Mouse (Mus musculus): ENCODE measurements around the gene Ctsh.
A peak's percentile ranks its signal among the peaks of the same experiment; 100 is the strongest.
"Not testable (repeated sequence)": the region's sequence is repeated elsewhere in the genome, so short reads cannot be mapped to it uniquely, and the experiment has no call there.

Gene Ctsh

DNA sequence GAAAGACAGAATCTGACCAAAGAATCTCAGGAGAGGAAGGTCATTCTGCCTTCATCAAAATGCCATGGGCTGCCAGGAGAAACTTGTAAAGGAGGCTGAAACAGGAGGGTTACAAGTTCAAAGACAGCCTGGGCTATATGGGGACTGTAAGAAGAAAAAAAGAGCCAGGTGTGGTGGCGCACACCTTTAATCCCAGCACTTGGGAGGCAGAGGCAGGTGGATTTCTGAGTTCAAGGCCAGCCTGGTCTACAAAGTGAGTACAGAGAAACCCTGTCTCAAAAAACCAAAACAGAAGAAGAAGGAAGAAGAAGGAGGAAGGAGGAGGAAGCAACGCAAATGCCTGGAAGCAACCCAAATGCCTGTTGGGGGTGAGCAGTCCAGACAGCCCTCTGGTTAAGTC, at the start of gene Ctsh:
Gene Ctsh, plus strand, starts transcription at position 301 of the 400 bp plus-strand sequence.
- DNase-seq (ENCODE audit: low spot score in 2 of 2) = no peak

DNA sequence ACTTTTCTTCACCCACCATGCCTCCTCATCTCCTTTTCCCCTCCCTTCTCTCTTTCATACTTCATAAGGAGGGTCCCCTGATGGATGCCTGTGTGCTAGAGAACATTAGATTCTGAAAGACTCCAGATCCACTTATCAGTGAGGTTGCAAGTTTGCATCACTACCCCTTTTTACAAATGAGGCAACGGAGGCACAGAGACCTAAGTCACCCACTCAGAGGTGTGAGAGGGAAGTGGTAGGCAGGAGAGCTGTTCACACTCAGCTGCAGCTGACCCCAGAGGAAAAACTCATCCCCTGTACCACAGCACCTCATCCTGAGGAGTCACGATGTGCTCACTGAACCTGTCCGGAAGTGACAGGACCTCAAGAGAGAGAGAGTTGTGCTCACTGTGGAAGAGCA, 47.5 kb upstream of the Ctsh start:
- no peak for DNase-seq (ENCODE audit: low spot score in 2 of 2)

DNA sequence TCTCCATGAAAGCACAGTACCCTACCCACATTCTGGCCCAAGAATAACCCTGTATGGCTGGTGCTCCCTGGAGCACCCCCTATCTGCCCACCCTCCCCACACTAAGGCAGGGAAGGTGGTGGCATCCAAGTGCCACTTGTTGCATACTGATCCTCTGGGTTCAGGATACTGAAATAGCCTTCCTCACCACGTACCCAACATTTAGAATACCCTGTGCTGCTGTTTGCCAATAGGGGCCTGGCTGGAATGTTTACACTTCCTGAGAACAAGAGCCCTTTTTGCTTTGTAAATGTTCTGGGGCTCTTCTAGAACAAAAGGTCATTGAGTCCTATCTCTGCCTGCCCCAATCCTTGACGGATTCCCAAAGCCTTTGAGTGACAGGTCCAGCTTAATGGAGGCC, 46.9 kb upstream of the Ctsh start:
- DNase-seq (ENCODE audit: low spot score in 2 of 2) = no peak

DNA sequence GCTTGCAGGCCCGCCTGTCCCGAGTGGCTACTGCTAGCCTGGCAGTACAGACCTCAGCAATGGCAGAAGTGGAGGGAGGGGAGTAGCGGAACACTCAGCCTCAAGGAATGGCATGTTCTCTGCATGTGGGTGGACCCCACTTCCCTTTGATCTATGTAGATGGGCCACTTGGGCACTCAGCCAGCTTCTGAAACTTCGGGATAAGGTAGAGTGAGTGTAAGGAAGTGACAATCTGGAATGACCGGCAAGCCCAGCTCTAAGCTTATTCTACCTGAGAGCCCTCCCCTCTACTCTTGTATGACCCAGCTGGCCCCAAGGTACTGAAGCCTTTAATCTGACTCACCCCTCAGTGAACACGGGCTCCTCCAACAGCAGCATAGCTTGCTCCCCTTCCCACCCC, 45.8 kb upstream of the Ctsh start:
- no peak for DNase-seq (ENCODE audit: low spot score in 2 of 2)

DNA sequence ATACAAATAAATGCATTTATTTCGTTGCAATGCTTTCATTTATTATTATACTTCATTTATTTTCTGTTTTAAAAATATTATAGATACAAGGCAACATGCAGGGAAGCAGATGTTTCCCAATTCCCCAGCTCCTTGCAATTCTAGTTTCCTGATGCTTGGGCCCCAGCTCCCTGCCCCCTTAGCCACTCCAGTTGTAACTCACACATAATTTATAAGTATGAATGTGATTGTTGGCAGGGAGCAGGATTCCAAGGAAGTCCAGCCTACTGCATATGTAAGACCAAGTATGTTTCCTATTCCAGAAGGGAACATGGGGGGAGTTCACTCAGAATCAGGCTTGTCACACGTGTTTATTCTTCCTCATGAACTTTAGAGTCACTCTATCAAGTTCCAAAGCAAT, 42.1 kb upstream of the Ctsh start:
- DNase-seq (ENCODE audit: low spot score in 2 of 2) = no peak

DNA sequence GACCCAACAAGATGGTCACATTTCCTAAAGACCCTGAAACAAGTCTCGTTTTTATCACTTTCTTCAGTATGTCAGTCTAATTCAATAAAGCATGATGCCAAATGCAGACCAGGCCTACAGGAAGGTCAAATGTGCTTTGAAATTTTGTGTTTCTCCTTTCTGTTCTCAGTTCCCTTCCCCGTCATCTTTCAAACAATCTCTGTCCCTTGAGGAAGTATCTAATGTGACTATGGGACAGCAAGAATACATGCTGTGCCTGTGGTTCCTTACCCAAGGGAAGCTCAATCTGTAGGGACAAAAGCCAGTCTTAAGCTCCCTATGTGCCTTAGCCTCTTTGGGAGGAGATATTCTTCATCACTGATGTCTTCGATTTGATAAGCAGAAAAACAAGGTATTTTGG, 39.3 kb upstream of the Ctsh start:
- no peak for DNase-seq (ENCODE audit: low spot score in 2 of 2)

DNA sequence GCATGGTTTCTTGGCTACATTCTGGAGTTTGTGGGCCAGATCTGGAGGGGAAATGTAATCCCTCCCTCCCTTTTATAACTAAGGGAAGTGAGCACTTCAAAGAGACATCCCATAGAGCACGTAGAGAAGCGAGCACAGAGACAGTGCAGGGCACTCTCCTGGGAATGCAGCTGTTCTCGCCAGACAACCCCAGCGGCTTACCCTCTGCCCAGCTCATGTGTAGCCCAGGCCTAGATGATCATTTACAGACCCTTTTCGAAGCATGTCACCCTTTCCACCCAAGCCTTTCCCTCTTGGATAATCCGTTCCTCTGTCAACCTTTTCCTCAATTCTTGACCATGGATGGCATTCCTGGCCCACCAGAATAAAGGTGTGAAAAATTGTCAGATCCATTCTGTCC, 37.7 kb upstream of the Ctsh start:
- DNase-seq (ENCODE audit: low spot score in 2 of 2) = no peak

DNA sequence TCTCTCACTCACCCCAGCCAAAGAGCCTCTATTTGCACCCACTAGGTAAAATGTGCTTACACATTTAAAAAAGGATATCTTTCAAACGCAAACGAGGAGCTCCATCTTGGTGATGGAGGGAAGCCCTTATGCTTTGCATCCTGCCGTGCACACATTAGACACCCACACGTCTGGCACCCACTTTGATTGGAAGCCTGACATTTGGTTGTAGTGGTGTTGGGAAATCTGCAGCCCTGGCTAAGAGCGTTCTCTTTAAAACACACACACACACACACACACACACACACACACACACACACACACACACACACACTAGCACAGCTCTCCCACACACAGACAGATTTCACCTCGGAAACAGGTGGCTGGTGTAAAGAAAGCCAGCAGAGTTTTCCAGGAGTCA, 33.1 kb upstream of the Ctsh start:
- no peak for DNase-seq (ENCODE audit: low spot score in 2 of 2)

DNA sequence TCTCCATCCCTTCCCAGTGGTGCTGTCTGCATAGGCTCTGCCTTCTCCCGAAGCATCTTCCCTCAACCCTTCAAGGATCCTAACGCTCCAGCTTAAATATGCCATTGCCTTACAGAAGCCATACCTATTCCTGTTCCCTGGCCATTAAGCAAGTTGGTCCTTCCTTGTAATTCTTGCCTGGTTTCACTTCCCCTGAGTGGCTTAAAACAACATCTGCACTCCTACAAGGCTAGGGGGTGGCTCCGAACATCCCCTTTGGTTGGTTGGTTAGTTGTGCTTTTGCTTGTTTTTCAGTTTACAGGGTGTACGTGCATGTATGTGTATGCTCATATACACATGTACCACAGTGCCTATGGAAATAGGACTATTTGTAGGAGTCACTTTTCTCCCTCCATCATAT, 32.5 kb upstream of the Ctsh start:
- DNase-seq (ENCODE audit: low spot score in 2 of 2) = no peak

DNA sequence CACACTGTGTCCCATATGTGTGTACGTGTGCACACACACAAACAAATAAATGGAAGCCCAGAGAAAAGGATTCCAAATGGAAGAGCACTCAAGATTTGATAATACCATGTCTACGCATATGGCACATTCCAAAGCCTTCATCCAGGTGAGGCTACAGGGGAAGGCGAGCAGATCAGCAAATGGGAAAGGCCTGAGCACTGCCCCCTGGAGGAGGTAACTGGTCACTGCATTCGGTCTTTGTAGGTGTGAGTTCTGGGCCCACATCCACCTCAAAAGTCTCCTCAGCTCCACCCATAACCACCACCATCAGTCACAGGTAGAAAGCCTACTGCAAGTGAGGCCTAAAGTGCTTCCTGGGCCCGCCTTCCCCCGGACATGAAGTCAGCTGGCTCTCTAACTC, 26.2 kb upstream of the Ctsh start:
- no peak for DNase-seq (ENCODE audit: low spot score in 2 of 2)

DNA sequence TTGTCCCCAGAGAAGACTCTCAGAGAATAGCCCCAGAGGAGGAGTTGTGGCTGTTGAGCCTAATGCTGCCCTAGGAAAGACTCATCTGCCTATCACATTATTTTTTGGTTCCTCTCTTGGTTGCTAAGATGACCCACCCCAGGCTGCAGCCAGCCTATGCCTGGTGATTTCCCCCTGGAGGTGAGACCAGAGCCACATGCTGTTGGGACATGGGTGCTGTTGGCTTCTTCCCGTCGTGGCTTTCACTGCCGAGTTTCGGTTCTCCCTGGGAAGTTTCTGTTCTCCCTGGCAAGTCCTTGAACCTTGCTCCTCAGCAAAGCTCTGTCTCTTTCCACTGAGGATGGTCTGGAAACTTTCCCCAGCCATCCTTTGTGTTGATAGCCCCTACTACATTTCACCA, 20.0 kb upstream of the Ctsh start:
- DNase-seq (ENCODE audit: low spot score in 2 of 2) = no peak

DNA sequence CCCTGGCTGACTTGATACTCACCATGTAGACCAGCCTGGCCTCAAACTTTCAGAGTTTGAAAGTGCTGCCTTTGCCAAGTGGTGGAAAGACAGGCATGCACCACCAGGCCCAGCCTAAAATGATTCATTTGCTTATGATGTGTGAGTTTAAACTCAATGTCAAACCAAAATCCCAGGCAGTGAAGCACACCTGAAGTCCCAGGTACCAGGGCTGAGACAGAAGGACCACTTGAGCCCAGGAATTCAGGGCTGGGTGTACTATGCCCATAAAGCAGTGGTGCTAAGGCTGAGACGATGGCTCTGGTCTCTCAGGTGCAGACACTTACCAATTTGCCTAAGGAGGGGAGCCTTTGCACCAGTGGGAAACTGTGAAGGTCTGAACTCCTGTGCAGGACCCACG, 18.8 kb upstream of the Ctsh start:
- DNase-seq (ENCODE audit: low spot score in 2 of 2) = no peak

DNA sequence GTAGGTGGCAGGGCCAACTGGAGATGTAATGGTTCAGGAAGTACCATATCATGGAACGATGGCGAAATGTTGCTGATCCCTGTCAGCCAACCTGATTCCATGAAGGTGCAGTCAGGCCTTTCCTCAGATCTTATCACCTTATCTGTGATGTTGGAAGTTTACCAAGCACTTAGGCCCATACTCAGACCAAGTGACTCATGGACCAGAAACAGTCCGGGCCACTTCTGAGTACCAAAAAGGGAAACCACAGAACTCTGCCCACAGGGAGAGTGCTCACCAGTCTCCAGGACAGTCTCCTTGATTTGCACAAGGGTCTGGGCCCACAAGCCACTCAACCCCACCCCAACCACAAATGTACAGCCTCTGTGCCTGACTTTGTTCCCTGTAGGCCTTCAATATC, 18.2 kb upstream of the Ctsh start:
- DNase-seq (ENCODE audit: low spot score in 2 of 2) = no peak

DNA sequence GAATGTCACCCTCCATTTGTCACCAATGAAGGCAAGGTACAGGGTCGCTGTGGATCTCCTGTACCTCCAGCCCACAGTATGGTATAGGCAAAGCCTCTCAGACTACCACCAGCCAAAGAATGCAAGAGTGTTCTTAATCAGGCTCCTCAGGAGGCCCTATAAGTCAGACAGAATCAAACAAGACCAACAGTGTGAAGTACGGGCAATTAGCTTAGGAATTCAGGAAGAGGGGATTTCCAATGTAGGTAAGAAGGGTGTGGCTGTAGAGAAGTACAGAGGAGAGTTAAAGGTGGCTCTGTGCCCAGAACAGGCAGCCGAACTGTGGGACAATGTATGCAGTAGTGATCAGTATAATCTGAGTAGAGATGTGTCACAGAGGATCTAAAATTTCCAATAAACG, 17.6 kb upstream of the Ctsh start:
- no peak for DNase-seq (ENCODE audit: low spot score in 2 of 2)

DNA sequence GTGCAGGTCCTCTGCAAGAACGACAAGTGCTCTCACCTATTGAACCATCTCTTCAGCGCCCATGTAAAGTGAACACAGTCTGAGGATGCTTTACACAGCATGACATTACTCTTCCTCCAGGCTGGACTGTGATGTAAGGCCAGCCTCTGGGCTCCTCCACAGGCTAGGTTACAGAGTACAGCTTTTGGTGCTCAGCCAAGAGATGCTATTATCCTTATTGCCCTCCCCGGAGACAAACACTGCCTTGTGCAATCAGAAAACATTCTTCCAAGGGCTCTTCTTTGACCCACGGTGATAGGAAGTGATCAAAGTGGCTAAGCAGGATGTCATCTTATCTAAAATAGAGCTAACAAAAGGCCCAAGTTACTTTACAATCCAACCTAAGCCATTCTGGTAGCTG, 15.4 kb upstream of the Ctsh start:
- no peak for DNase-seq (ENCODE audit: low spot score in 2 of 2)

DNA sequence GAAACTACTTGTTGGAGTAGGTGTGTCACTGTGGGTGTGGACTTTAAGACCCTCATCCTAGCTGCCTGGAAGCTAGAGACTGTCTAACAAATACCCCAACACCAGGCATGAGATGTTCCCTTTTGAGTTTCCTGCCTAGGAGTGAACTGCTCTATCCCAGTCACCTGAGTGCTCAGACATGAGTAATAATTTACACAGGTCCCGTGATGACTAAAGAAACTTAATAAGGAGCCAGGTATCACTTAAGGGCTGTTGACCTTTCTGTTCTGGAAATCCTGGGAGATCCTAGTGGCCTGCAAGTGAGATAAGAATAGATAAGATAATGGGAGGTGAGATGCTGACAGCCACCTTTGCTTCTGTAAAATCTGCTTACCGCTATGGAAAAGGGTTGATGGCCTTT, 13.0 kb upstream of the Ctsh start:
- no peak for DNase-seq (ENCODE audit: low spot score in 2 of 2)

DNA sequence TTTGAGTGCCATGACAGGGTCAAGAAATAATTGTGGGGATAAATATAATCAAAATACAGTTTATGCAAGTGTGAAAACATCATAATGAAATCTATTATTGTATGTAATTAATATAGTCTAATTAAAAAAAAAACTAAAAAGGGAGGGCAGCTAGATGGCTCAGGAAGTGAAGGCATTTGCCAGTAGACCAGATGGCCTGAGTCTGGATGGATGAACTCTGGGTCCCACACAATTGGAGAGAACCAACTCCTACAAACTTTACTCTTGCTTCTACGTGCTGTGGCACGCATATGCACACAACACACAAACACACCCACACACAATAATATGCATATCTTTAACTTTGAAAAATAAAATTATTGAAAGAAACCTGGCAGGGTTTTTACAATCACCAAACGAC, 12.4 kb upstream of the Ctsh start:
- DNase-seq (ENCODE audit: low spot score in 2 of 2) = no peak

DNA sequence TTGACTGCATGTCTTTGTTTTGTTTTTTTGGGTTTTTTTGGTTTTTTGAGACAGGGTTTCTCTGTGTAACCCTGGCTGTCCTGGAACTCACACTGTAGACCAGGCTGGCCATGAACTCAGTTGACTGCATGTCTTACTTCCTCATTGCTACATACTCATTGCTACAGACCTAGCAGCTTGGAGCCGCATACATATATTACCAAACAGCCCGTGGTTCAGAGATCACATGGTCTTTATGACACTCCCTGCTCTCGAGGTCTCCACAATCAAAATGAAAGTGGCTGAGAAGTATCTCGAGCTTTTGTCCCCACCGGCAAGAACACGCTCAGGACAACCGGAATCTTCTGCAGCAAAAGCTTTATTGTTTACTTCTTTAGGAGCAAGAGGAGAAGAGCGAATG, 11.0 kb upstream of the Ctsh start:
- not testable (repeated sequence) for DNase-seq (ENCODE audit: low spot score in 2 of 2)

DNA sequence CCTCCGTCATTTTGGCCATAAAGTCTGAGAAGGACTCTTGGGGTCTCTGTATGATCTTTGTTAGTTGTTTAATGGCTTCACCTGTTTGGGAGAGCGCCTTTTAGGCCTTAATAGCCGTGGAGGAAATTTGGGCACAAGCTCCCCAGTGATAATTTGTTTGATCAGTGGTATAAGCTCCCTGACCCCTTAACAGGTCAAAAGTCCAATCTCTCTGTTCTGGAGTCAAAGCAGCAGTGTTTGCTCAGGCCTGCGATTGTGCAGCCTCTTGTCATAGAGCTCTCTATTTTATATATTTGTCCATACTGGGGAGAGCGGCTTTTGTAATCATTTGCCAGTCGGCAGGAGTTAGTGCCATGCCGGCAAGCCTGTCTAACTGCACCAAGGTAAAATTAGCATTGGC, 8.8 kb upstream of the Ctsh start:
- no peak for DNase-seq (ENCODE audit: low spot score in 2 of 2)

DNA sequence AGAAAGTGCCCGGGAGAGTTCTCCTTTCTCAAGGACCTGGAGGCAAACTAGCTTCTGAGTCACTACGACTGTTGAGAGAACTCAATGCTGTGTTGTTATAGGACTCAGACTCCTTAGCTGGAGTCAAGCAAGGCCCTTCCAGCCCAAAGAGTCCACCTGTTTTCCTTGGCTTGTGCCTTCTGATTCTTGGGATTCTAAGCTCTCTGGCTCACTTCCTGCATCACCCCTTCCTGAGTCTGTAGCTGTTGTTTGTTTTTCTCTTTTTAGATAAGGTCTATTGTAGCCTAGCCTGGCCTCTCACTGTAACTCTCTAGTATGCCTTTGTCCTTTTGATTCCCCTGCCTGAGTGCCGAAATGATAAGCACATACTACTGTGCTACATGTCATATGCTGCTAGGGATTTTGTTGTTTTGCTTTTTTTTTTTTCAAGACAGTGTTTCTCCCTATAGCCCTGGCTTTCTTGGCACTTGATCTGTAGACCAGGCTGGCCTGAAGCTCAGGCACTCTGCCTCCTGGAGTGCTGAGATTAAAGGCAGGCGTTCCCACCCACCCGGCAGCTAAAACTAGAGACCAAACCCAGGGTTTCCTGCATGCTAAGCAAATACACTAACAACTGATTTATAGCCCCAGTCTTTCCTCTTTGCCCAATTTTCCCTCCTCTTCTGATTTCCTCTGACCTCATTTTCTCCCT, 5.9 kb upstream of the Ctsh start:
- no peak for DNase-seq (ENCODE audit: low spot score in 2 of 2)

DNA sequence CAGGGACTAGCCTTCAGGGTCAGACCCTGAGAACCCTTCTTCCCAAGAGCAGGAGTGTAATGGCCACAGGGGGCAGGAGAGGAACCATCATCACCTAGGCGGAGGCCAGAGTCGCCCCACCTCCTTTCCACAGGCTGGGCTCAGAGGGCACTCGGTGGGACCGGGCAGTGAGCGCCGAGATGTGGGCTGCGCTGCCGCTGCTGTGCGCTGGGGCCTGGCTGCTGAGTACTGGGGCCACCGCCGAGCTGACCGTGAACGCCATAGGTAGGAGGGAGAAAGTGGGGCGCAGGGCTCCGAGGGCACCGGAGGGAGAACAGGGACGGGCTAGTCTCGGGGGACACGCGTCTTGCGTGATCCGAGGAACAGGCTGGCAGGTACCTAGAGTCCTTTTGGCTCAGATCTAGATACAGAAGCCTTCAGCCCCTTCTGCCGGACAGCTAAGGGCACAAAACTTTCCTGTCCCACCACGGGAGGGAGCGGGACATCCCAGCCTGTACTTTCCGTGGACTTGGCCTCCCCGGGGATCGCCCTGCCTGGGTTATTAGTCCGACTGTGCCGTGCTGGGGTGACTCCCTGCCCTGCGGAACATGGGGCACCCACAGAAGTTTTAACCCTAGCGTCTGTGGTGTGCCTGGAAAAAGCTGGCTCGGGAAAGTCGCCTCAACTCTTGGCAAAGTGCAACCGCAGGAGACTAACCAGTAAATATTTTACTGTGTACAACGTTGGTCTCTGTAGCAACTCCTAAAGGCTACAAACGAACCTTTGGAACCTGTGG, 606 bp downstream of the Ctsh start:
- DNase-seq (ENCODE audit: low spot score in 2 of 2) = peak; percentile 44 to 58

DNA sequence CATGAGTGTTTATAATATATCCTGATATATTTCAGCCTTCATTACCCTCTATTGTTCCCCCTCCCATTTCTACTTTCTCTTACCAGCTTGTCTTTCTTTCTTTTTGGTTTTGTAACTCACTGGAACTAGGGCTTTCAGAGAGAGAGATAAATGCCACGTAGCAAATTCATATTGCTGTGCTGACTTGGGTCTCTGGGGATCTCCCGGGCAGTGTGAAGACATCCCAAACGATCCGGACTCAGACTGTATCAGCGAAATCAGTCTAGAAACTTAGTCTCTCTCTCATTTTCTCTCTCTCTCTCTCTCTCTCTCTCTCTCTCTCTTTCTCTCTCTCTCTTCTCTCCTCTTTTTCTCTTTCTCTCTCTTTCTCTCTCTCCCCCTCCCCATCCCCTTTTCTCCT, 1.5 kb downstream of the Ctsh start:
- no peak for DNase-seq (ENCODE audit: low spot score in 2 of 2)

DNA sequence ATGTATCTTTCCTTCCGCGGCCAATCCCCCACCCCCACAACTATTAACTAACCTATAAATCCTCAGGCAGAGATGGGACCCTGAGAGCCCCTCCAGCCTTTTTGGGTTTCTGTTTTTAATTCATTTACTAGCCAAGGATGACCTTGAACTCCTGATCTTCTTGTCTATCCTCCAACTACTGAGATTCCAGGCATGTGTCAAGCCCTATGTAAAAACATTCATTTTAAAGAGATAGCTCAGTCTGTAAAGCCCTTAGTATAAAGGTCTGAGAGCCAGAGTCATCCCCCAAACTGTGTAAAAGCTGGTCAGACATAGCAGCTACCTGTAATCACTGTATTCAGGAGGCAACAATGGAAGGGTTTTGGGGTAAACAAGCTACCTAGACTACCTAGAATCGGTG, 2.0 kb downstream of the Ctsh start:
- DNase-seq (ENCODE audit: low spot score in 2 of 2) = no peak

DNA sequence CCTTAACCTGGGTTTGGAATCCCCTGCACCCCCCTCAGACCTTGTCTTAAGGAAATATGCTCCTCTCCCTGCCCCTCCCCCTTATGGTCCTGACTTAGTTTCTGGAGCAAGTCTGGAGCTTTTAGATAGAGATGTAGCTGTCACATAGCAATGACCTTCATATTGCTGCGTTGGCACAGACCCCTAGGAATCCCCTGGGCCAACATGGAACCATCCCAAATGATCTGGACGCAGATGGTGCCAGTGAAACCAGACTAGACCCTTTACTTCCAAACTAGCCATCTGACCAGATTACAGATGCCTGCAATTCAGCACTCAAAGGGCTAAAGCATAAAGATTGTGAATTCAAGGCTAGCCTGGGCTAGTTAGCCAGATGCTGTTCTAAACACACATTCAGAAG, 2.8 kb downstream of the Ctsh start:
- DNase-seq (ENCODE audit: low spot score in 2 of 2) = no peak

All from spleen, postnatal 14 days (tissue).